Mouse (Mus musculus) MEL (cell line): Measurements from ENCODE around the gene Glod5. TPM values are rescaled to one million over a fixed set of nuclear protein-coding genes. Genes with fewer than 3 reads are reported as not detected.
A peak's percentile ranks its signal among the peaks of the same experiment; 100 is the strongest.

ENCODE experiments used
- DNase-seq: peaks from one replicate; pipeline ENCODE4 v3.0.0; 2011; ENCODE audit warnings: low read depth, low spot score
- H3K27ac ChIP-seq: 2 replicates; pipeline ENCODE4 v1.5.1; 2012; ENCODE audit warnings: low read depth, mild to moderate bottlenecking, control low read depth, low read length, moderate library complexity; ENCODE audit not compliant: control insufficient read depth
- H3K27me3 ChIP-seq, 2 experiments: fragments of 150-350 bp in 1 of 2; sonication (generic) in 1 of 2; 2 replicates each; pipeline ENCODE4 v1.6.1; 2012; ENCODE audit warnings: low read length in 2 of 2, mild to moderate bottlenecking in 2 of 2, improper control_type of control experiment in 1 of 2, moderate library complexity in 1 of 2; ENCODE audit not compliant: insufficient read depth in 2 of 2, control insufficient read depth in 1 of 2
- H3K36me3 ChIP-seq, 2 experiments: 2 replicates each; pipeline ENCODE4 v1.6.1; 2012 to 2014; ENCODE audit warnings: low read length in 2 of 2, improper control_type of control experiment in 1 of 2, inconsistent platforms in 1 of 2, mild to moderate bottlenecking in 1 of 2; ENCODE audit not compliant: insufficient read depth in 2 of 2, control insufficient read depth in 1 of 2
- H3K4me1 ChIP-seq, 2 experiments: fragments of 150-350 bp in 1 of 2; sonication (generic) in 1 of 2; 2 replicates each; pipeline ENCODE4 v1.6.1; 2012; ENCODE audit warnings: low read length in 2 of 2, improper control_type of control experiment in 1 of 2, mild to moderate bottlenecking in 1 of 2; ENCODE audit not compliant: insufficient read depth in 2 of 2, control insufficient read depth in 1 of 2
- H3K4me3 ChIP-seq, 2 experiments: fragments of 150-350 bp in 1 of 2; sonication (generic) in 1 of 2; 2 replicates each; pipeline ENCODE4 v1.5.1; 2012; ENCODE audit warnings: low read depth in 2 of 2, low read length in 2 of 2, mild to moderate bottlenecking in 2 of 2, moderate library complexity in 2 of 2, control low read depth in 1 of 2, improper control_type of control experiment in 1 of 2; ENCODE audit not compliant: control insufficient read depth in 1 of 2, insufficient read depth in 1 of 2
- H3K79me2 ChIP-seq: 2 replicates; pipeline ENCODE4 v1.6.1; 2012; ENCODE audit warnings: mild to moderate bottlenecking, low read length, moderate library complexity; ENCODE audit not compliant: control insufficient read depth, poor library complexity, insufficient read depth
- H3K9ac ChIP-seq: 2 replicates; pipeline ENCODE4 v1.6.1; 2012; ENCODE audit warnings: low read depth, mild to moderate bottlenecking, control low read depth, low read length, moderate library complexity; ENCODE audit not compliant: control insufficient read depth, poor library complexity, severe bottlenecking
- H3K9me3 ChIP-seq: fragments of 150-350 bp; sonication (generic); replicated peaks from 2 replicates; pipeline ENCODE4 v1.6.1; 2012; ENCODE audit warnings: mild to moderate bottlenecking, low read length, improper control_type of control experiment, moderate library complexity; ENCODE audit not compliant: insufficient read depth
- BHLHE40 ChIP-seq: IDR thresholded peaks from 2 replicates; pipeline ENCODE4 v1.6.1; 2012; ENCODE audit warnings: low read depth, mild to moderate bottlenecking, inconsistent platforms, low read length, improper control_type of control experiment, borderline replicate concordance
- CHD1 ChIP-seq: IDR thresholded peaks from 2 replicates; pipeline ENCODE4 v1.6.1; 2012; ENCODE audit warnings: low read depth, mild to moderate bottlenecking, inconsistent platforms, low read length, improper control_type of control experiment
- CTCF ChIP-seq, 3 experiments: IDR thresholded peaks in 2 of 3; conservative IDR thresholded peaks in 1 of 3; 2 replicates each; pipeline ENCODE4 v1.5.1; 2011 to 2012; ENCODE audit warnings: low read length in 3 of 3, low read depth in 2 of 3, mild to moderate bottlenecking in 2 of 3, improper control_type of control experiment in 1 of 3, inconsistent platforms in 1 of 3, mixed read lengths in 1 of 3, moderate library complexity in 1 of 3; ENCODE audit not compliant: control insufficient read depth in 1 of 3, insufficient read depth in 1 of 3, poor library complexity in 1 of 3, severe bottlenecking in 1 of 3
- ELF1 ChIP-seq: IDR thresholded peaks from 2 replicates; pipeline ENCODE4 v1.6.1; 2014; ENCODE audit warnings: low read depth, mild to moderate bottlenecking, inconsistent platforms, low read length, improper control_type of control experiment, moderate library complexity
- EP300 ChIP-seq, 2 experiments: IDR thresholded peaks; 2 replicates each; pipeline ENCODE4 v1.6.1; 2011; ENCODE audit warnings: improper control_type of control experiment in 2 of 2, low read length in 2 of 2, low read depth in 1 of 2, mild to moderate bottlenecking in 1 of 2
- ETS1 ChIP-seq: IDR thresholded peaks from 2 replicates; pipeline ENCODE4 v1.6.1; 2012; ENCODE audit warnings: low read depth, mild to moderate bottlenecking, inconsistent platforms, low read length, improper control_type of control experiment, moderate library complexity
- JUND ChIP-seq: IDR thresholded peaks from 2 replicates; pipeline ENCODE4 v1.6.1; 2011; ENCODE audit warnings: low read depth, mild to moderate bottlenecking, improper control_type of control experiment, low read length
- KAT2A ChIP-seq: conservative IDR thresholded peaks from 2 replicates; pipeline ENCODE4 v1.6.1; 2012; ENCODE audit warnings: low read depth, low read length, improper control_type of control experiment, inconsistent platforms
- MAFK ChIP-seq: IDR thresholded peaks from 2 replicates; pipeline ENCODE4 v1.6.1; 2011; ENCODE audit warnings: low read depth, mild to moderate bottlenecking, low read length, improper control_type of control experiment, borderline replicate concordance
- MAX ChIP-seq: IDR thresholded peaks from 2 replicates; pipeline ENCODE4 v1.6.1; 2011; ENCODE audit warnings: low read length, improper control_type of control experiment
- MAZ ChIP-seq: IDR thresholded peaks from 2 replicates; pipeline ENCODE4 v1.6.1; 2012; ENCODE audit warnings: low read depth, mild to moderate bottlenecking, inconsistent platforms, low read length, improper control_type of control experiment
- MXI1 ChIP-seq: IDR thresholded peaks from 2 replicates; pipeline ENCODE4 v1.6.1; 2011; ENCODE audit warnings: mild to moderate bottlenecking, low read depth, low read length, improper control_type of control experiment
- MYC ChIP-seq: IDR thresholded peaks from 2 replicates; pipeline ENCODE4 v1.6.1; 2011; ENCODE audit warnings: low read depth, mild to moderate bottlenecking, low read length, improper control_type of control experiment, moderate library complexity
- POLR2A ChIP-seq, 2 experiments: IDR thresholded peaks; 2 replicates each; pipeline ENCODE4 v1.6.1; 2011 to 2012; ENCODE audit warnings: low read length in 2 of 2, mild to moderate bottlenecking in 2 of 2, control low read depth in 1 of 2, improper control_type of control experiment in 1 of 2, low read depth in 1 of 2, moderate library complexity in 1 of 2; ENCODE audit not compliant: control insufficient read depth in 1 of 2, insufficient read depth in 1 of 2, poor library complexity in 1 of 2
- POLR2AphosphoS2 ChIP-seq: IDR thresholded peaks from 2 replicates; pipeline ENCODE4 v1.6.1; 2011; ENCODE audit warnings: low read length, improper control_type of control experiment
- POLR2AphosphoS5 ChIP-seq: IDR thresholded peaks from 2 replicates; pipeline ENCODE4 v1.6.1; 2012; ENCODE audit warnings: low read depth, borderline replicate concordance, mild to moderate bottlenecking, inconsistent platforms, low read length, moderate library complexity, mixed read lengths
- SIN3A ChIP-seq: IDR thresholded peaks from 2 replicates; pipeline ENCODE4 v1.6.1; 2012; ENCODE audit warnings: low read length, improper control_type of control experiment, inconsistent platforms
- SMC3 ChIP-seq: IDR thresholded peaks from 2 replicates; pipeline ENCODE4 v1.6.1; 2011; ENCODE audit warnings: low read depth, low read length, improper control_type of control experiment
- TAL1 ChIP-seq: IDR thresholded peaks from 2 replicates; pipeline ENCODE4 v1.6.1; 2012; ENCODE audit warnings: mild to moderate bottlenecking, inconsistent platforms, low read length, moderate library complexity, mixed read lengths
- TBP ChIP-seq: IDR thresholded peaks from 2 replicates; pipeline ENCODE4 v1.8.0; 2011; ENCODE audit warnings: low read depth, low read length, improper control_type of control experiment
- USF1 ChIP-seq: IDR thresholded peaks from 2 replicates; pipeline ENCODE4 v1.6.1; 2014; ENCODE audit warnings: low read depth, mild to moderate bottlenecking, inconsistent platforms, low read length, improper control_type of control experiment, moderate library complexity
- ZC3H11A ChIP-seq: IDR thresholded peaks from 2 replicates; pipeline ENCODE4 v1.6.1; 2012; ENCODE audit warnings: low read depth, mild to moderate bottlenecking, inconsistent platforms, low read length, improper control_type of control experiment
- ZKSCAN1 ChIP-seq: IDR thresholded peaks from 2 replicates; pipeline ENCODE4 v1.6.1; 2012; ENCODE audit warnings: low read depth, mild to moderate bottlenecking, inconsistent platforms, low read length, improper control_type of control experiment, moderate library complexity
- ZNF384 ChIP-seq: IDR thresholded peaks from 2 replicates; pipeline ENCODE4 v1.6.1; 2012; ENCODE audit warnings: low read depth, mild to moderate bottlenecking, inconsistent platforms, low read length, improper control_type of control experiment
- polyA plus RNA-seq, 2 experiments: library from polyadenylated mRNA; stranded (reverse) in 1 of 2; unstranded in 1 of 2; fragments of >175 nt in 1 of 2; fragments of >200 nt in 1 of 2; gene quantifications; 2 replicates each; pipeline versions ENCODE4 v1.2.1 to v1.2.4; 2012; ENCODE audit warnings: low replicate concordance in 2 of 2, low read depth in 1 of 2; ENCODE audit not compliant: insufficient read length in 2 of 2, insufficient read depth in 1 of 2, missing spikeins in 1 of 2
- total RNA-seq: library from RNA; depleted of rRNA; stranded (reverse); fragments of 300-350 nt; gene quantifications from 2 replicates; pipeline ENCODE4 v1.2.3, GENCODE M21; 2012

Gene Glod5
- total and polyA plus RNA-seq, 3 experiments: 0.11 TPM; not detected in 2

DNA sequence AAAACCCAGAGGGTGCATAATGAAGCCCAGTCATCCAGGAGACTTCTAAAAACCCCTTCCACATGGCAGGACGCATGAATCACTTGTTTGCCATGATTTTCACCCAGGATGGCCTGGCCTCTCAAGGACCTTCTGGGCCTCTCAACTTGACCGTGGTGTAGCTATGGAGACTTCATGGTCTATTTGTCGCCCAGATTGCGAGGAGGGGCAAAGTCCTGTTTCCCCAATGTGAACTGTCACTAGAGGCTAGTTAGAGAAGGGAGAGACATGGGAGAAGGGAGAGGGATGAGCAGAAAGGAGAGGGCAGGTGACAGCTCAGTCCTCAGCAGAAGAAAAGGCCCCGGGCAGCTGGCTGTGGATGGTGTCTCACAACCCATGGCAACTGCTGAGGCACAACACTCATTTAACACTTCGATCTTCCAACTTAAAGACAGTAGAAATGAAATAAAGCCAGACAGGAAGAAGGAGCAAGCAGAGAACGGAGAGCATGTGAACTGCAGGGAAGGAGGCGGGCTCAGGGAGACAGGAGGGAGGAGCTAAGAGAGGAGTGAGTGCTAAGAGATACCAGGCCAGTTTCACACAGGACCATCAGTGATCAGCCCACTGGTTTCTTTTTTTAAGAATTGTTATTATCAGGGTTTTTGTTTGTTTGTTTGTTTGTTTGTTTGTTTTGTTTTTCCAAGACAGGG is 25.8 kb downstream of the Glod5 start:
- Histone ChIP-seq H3K79me2 (no peaks in the 10 kb centered on the region; the same call in 1 of the 2 replicates), H3K36me3 (peaks cover 0 to 14% of the 10 kb centered on the region in 2 experiments; a peak in 3 of 4 replicates), H3K4me1 (peaks cover 8 to 24% of the 10 kb centered on the region in 2 experiments), H3K27ac (peak overlapping the region; percentile 83), H3K4me3 (peak overlapping the region; percentile 36 to 38), H3K9ac (peak overlapping the region; percentile 62), H3K27me3 (no peaks in the 10 kb centered on the region), H3K9me3 (no peaks in the 10 kb centered on the region)
- TF ChIP-seq SIN3A (no peak), JUND (no peak), KAT2A (no peak), MXI1 (0 out of 2 replicates have a peak, but pooled peaks have one; percentile 21), CHD1 (0 out of 2 replicates have a peak, but pooled peaks have one; percentile 44), ZC3H11A (no peak), TAL1 (no peak), USF1 (no peak), MAZ (no peak), POLR2A (IDR thresholded peaks at IDR 0.05; ENCODE audit: control insufficient read depth in 1 of 2, insufficient read depth in 1 of 2, low read depth in 1 of 2, low read length in 2 of 2, poor library complexity in 1 of 2) (0 out of 4 replicates have a peak, but pooled peaks of 1 of the 2 experiments have one; percentile 52), ELF1 (no peak), POLR2AphosphoS2 (no peak)
- DNase-seq: peak; percentile 90

DNA sequence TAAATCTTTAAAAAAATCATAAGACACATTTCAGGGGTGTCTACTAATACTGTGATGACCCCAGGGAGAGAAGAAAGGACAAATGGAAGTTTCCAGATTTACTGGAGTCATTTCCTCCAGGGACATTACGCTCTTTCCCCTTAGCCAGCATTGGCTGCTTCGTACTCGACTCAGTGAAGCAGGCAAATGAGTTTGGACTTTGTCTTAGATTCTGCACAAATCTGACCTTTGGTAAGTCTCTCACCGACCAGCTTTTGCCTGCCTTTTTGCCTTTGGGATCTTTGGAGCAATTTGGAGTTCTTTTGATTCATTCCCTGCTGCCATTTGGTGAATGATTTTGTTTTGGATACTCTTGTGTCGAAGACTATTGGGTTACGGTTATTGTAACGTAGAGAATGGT is 36.9 kb downstream of the Glod5 start:
- no peak for TF ChIP-seq POLR2AphosphoS2
- TF ChIP-seq SMC3: no peak
- no peak for TF ChIP-seq CHD1
- TF ChIP-seq JUND: no peak
- TF ChIP-seq CTCF (IDR thresholded peaks at IDR 0.05 in 2 of 3, conservative IDR thresholded peaks at IDR 0.05 in 1 of 3; ENCODE audit: control insufficient read depth in 1 of 3, insufficient read depth in 1 of 3, low read depth in 2 of 3, low read length in 3 of 3, poor library complexity in 1 of 3, severe bottlenecking in 1 of 3): no peak
- no peak for TF ChIP-seq ZKSCAN1
- no peak for TF ChIP-seq ELF1
- TF ChIP-seq MXI1: no peak
- TF ChIP-seq TBP: no peak
- TF ChIP-seq MAX: no peak
- TF ChIP-seq POLR2AphosphoS5: no peak
- TF ChIP-seq MAFK: no peak
- TF ChIP-seq EP300 (IDR thresholded peaks at IDR 0.05; ENCODE audit: low read depth in 1 of 2, low read length in 2 of 2): no peak
- TF ChIP-seq ETS1: no peak
- TF ChIP-seq MYC: no peak
- TF ChIP-seq ZC3H11A: no peak
- no peak for TF ChIP-seq SIN3A
- no peak for TF ChIP-seq BHLHE40
- TF ChIP-seq POLR2A (IDR thresholded peaks at IDR 0.05; ENCODE audit: control insufficient read depth in 1 of 2, insufficient read depth in 1 of 2, low read depth in 1 of 2, low read length in 2 of 2, poor library complexity in 1 of 2): no peak
- no peak for TF ChIP-seq ZNF384
- H3K4me3 ChIP-seq: no peak overlapping the region
- no peaks in the 10 kb centered on the region for H3K27me3 ChIP-seq
- H3K27ac ChIP-seq: no peak overlapping the region
- no peaks in the 10 kb centered on the region; a peak in 2 of 4 replicates for H3K4me1 ChIP-seq
- no peak overlapping the region for H3K9ac ChIP-seq
- no peak for DNase-seq
- no peaks in the 10 kb centered on the region for H3K9me3 ChIP-seq
- no peaks in the 10 kb centered on the region for H3K79me2 ChIP-seq
- H3K36me3 ChIP-seq: peaks cover 0 to 10% of the 10 kb centered on the region in 2 experiments; a peak in 2 of 4 replicates
